19 mouse cellular contexts compared by ENCODE assay signal in the genomic region with DNA sequence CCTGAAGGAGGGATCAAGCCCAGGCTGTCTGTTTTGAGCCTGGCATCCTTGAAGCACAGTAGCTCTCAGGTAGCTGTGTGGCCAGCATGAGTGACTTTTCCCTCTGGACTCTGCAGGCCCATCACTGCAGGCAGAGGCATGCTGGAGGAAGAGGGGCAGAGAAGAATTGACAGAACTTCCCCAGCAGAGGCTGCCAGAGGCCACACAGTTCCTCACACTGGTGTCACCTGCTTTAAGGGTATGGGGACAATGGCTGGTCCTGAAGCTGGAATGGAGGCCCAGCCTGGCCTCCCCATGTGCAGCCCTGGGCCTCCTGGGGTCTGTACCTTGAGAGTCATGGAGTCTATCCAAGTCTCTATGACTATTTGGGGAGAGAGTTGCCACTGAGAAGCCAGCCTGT.
DNase-seq lines count a peak whose midpoint lies in the region; ATAC-seq and TF ChIP-seq lines count a peak whose summit lies in the region.
"Had no signal": no experiment of that assay in that cellular context is flagged by ENCODE, and none has a peak within 500 bp of the region (broad histone marks: within the 10 kb centered on the region; RNA-seq: fewer than 3 reads in every experiment).

No protein-coding gene starts in this region.

- TF ChIP-seq CTCF in layer of hippocampus, adult 2 months (conservative IDR thresholded peaks at IDR 0.05) = 0 out of 2 replicates have a peak, but pooled peaks have one; percentile 3

- no peak overlapping the region for H3K4me3 ChIP-seq in layer of hippocampus, adult 2 months
- H3K4me3 ChIP-seq: kidney, embryonic 15.5 days; limb, embryonic 12.5 days; megakaryocyte, embryonic 14.5 days had no signal

- ATAC-seq in megakaryocyte, adult 5-6 weeks (ENCODE audit: poor library complexity, severe bottlenecking) = peak; percentile 53; the same call in 1 of the 2 replicates
- no peak for ATAC-seq in frontal cortex, adult (ENCODE audit: low TSS enrichment)
- ATAC-seq: inflammation-experienced regulatory T-cells, adult 6 months; midbrain, embryonic 16.5 days had no signal

- H3K27ac ChIP-seq in layer of hippocampus, adult 2 months = no peak overlapping the region
- H3K27ac ChIP-seq: kidney, embryonic 15.5 days; limb, embryonic 12.5 days had no signal

- DNase-seq in layer of hippocampus, adult 2 months (ENCODE audit: low spot score in 2 of 2) = no peak
- DNase-seq in layer of hippocampus, adult 9-11 months = no peak
- DNase-seq in A20 (ENCODE audit: low read depth, low spot score) = peak; percentile 52
- peak; percentile 52 to 59 for DNase-seq in B cell, adult 2 months
- no peak for DNase-seq in cerebellum, postnatal 10 days
- DNase-seq in yolk sac, embryonic 10.5 days (ENCODE audit: low spot score) = no peak
- DNase-seq: adrenal gland, adult 2 months; cerebellum, adult 8-10 months; gastrocnemius, postnatal 25 days; heart, postnatal 36 days; lung, embryonic 14.5 days; thymus, postnatal 4 days had no signal

Comparison
In these comparisons a context has a peak if more than half of its experiments do, and no peak if none do; other contexts are left out.
1. DNase-seq: peak in A20 (single experiment) and B cell, adult 2 months (2 of 2); none in layer of hippocampus, adult 2 months (0 of 2), layer of hippocampus, adult 9-11 months (single experiment), cerebellum, postnatal 10 days (0 of 2) and yolk sac, embryonic 10.5 days (single experiment).